Mouse (Mus musculus): ENCODE results near the gene Stx19.

- TF ChIP-seq CTCF (IDR thresholded peaks at IDR 0.05; ENCODE audit: insufficient read depth, low read depth, low read length) (no peak), POLR2A (IDR thresholded peaks at IDR 0.05; ENCODE audit: insufficient read depth, low read depth, low read length) (no peak)
These were observed 47.0 kb downstream of the Stx19 start for GRCm38 (mm10) chr16:62861455-62861854.
